Mouse (Mus musculus) CD8-positive naive resting alpha-beta T cell, adult 57 days (primary cell): ENCODE results near the gene Hist2h3b. TPM values are rescaled to one million over a fixed set of nuclear protein-coding genes. Genes with fewer than 3 reads are reported as not detected.

Experiments used
- total RNA-seq: library from RNA; stranded (reverse); gene quantifications from one replicate; pipeline ENCODE4 v1.2.4, GENCODE M21; 2023

Hist2h3b gene
- 64.4 TPM for total RNA-seq

DNA sequence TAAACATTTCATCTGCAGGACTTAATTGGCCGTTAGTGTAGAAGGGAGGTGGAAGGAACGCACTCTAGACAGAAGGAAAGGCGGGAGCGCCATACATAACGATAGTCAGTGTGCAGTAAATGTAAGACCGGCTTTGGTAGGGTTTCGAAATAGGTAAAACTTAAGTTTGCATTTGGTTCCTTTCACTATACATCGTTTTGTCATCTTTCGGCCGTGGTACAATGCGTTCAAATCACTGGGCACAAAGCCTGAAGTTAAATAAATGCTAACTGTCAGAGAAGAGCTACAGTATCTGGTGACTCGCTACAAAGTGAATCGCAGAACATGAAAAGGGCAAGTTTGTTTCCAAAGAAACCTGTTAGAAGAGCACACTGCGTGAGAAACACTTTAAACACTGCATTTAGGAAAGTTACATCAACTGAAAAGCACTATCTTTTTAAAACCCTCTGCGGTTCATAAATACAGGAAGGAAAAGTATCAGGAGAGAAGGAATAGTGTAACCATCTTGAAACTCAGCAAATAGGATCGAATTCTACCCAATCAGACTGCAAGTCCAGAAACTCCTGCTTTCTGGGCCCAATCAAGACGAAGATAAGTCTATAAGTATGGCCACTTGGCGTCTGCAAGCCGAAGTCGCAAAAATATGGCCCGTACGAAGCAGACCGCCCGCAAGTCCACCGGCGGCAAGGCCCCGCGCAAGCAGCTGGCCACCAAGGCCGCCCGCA lies at the start of gene Hist2h3b:
TSS of gene Hist2h3b (plus strand) at position 604 of the 725 bp plus-strand sequence.

DNA sequence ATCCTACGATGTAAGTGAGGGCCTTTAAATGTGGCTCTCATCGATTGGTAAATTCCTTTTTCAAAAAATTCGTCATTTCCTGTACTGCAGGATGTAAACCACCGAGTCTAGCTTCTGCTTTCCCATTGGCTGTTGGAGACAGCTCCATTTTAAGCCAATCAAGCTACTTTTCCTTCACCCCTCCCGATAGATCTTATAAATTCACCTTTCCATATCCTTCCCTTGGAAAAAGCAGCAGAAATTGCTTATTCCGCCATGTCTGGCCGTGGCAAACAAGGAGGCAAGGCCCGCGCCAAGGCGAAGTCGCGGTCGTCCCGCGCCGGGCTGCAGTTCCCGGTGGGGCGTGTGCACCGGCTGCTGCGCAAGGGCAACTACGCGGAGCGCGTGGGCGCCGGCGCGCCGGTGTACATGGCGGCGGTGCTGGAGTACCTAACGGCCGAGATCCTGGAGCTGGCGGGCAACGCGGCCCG lies 48.8 kb upstream of the Hist2h3b start, which contains the start of the genes Bola1 and Hist2h2ab:
TSS of gene Bola1 (minus strand) at position 49 of the 470 bp plus-strand sequence.
TSS of gene Hist2h2ab (plus strand) at position 205 of the 470 bp plus-strand sequence.

DNA sequence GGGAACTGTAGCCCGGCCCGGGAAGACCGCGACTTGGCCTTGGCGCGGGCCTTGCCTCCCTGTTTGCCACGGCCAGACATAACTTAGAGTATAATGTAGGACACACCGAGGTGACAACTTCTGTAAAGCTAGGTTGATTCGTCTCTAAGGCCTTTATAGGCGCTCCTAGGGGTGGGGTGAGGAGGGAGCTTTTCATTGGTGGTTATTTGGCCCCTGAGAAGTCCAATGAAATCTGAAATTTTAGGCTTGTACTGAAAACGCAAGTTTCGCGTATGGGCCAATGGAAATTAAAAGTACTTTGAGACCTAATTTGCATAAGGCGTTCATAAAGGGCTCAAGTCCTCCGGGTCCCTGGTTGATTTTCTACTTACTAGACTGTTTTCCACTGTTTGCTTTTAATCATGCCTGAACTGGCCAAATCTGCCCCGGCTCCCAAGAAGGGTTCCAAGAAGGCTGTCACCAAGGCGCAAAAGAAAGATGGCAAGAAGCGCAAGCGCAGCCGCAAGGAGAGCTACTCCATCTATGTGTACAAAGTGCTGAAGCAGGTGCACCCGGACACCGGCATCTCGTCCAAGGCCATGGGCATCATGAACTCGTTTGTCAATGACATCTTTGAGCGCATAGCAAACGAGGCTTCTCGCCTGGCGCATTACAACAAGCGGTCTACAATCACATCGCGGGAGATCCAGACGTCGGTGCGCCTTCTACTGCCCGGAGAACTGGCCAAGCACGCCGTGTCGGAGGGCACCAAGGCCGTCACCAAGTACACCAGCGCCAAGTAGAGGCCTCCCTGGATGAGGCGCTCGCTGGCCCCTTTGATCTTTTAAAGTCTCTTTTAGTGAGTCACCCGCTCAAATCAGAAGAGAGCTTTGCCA lies 47.5 kb upstream of the Hist2h3b start, which contains the start of the genes Hist2h2ac and Hist2h2be:
TSS of gene Hist2h2ac (minus strand) at position 116 of the 875 bp plus-strand sequence.
TSS of gene Hist2h2be (plus strand) at position 355 of the 875 bp plus-strand sequence.

DNA sequence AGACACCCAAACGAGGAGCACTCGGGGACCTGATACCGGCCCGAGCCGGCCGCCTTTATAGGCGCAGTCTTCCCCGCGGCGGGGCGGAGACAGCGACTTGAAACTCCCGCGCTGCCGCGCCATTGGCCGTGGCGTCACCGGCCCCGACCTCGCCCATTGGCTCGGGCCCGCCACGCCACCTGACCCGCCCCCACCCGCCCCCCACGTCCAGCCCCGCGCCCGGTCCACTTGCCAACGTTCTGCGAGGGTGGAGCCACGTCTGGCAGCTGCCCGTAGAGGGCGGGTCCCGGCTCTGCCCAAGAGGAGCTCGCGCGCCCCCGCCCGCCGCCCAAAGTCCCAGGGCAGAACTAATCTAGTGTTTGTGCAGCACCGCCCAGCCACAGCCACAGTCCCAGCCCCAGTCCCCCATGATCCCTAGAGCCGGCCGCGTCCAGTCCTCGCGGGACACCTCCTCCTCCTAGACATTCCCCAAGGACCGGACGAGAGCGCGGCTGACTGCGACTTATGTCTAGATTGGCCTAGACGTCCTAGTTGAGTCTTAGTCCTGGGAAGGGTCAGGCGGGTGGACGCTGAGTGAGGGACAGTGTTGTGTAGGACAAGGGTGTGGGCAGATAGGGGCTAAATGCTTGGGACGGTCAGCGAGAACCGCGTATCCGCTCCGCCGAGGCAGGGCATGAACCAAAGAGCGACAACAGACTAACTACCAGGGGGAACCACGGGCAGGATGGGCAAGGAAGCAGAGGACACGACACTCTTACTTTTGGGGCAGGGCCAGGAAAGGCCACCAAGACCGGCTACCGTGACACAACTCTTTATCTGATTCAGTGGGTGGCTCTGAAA lies 29.3 kb upstream of the Hist2h3b start, which contains the start of gene Hist2h3c2:
TSS of gene Hist2h3c2 (minus strand) at position 174 of the 840 bp plus-strand sequence.

DNA sequence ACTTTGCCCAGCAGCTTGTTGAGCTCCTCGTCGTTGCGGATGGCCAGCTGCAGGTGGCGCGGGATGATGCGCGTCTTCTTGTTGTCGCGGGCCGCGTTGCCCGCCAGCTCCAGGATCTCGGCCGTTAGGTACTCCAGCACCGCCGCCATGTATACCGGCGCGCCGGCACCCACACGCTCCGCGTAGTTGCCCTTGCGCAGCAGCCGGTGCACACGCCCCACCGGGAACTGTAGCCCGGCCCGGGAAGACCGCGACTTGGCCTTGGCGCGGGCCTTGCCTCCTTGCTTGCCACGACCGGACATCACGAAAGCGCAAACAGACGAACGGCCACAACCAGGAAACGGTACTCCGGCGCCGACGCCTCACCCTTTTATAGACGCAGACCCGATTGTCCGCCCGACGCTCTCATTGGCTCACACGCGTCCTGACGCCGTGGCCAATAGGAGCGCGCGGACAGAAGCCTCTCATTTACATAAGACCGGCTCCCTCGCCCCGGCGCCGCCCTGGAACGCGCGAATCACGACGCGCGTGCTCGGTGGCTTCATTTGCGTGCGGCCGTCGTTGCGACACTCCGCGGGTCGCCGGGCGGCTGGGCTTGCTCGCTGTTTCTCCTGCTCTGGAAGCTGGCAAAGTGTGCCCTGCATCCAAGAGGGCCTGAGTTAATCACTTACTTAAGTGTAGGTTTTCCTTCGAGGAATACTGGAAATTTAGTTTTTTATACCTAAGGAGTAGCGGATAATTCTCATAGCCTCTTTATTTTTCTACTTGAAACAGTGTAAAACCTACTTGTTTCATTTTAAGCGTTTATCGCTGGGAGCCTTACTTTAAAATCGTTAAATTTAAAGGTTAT lies 28.3 kb upstream of the Hist2h3b start, which contains the start of gene Hist2h2aa2:
TSS of gene Hist2h2aa2 (minus strand) at position 328 of the 850 bp plus-strand sequence.

DNA sequence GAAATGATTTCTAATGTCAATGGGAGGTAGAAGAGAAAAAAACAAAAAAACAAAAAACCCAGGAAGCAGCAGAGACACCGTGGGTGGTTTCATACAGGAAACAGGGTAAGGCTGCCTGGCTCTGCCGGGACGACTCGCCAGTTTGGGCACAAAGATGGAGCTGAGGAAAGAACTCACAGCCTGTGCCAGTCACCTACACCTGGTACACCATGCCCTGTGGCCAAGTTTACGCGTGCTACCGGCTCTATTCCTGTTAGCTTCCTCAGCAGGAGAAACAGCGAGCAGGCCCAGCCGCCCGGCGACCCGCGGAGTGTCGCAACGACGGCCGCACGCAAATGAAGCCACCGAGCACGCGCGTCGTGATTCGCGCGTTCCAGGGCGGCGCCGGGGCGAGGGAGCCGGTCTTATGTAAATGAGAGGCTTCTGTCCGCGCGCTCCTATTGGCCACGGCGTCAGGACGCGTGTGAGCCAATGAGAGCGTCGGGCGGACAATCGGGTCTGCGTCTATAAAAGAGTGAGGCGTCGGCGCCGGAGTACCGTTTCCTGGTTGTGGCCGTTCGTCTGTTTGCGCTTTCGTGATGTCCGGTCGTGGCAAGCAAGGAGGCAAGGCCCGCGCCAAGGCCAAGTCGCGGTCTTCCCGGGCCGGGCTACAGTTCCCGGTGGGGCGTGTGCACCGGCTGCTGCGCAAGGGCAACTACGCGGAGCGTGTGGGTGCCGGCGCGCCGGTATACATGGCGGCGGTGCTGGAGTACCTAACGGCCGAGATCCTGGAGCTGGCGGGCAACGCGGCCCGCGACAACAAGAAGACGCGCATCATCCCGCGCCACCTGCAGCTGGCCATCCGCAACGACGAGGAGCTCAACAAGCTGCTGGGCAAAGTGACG lies 23.2 kb upstream of the Hist2h3b start, which contains the start of gene Hist2h2aa1:
TSS of gene Hist2h2aa1 (plus strand) at position 495 of the 884 bp plus-strand sequence.

DNA sequence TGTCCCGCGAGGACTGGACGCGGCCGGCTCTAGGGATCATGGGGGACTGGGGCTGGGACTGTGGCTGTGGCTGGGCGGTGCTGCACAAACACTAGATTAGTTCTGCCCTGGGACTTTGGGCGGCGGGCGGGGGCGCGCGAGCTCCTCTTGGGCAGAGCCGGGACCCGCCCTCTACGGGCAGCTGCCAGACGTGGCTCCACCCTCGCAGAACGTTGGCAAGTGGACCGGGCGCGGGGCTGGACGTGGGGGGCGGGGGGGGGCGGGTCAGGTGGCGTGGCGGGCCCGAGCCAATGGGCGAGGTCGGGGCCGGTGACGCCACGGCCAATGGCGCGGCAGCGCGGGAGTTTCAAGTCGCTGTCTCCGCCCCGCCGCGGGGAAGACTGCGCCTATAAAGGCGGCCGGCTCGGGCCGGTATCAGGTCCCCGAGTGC lies 22.0 kb upstream of the Hist2h3b start, which contains the start of gene Hist2h3c1:
TSS of gene Hist2h3c1 (plus strand) at position 259 of the 430 bp plus-strand sequence.

DNA sequence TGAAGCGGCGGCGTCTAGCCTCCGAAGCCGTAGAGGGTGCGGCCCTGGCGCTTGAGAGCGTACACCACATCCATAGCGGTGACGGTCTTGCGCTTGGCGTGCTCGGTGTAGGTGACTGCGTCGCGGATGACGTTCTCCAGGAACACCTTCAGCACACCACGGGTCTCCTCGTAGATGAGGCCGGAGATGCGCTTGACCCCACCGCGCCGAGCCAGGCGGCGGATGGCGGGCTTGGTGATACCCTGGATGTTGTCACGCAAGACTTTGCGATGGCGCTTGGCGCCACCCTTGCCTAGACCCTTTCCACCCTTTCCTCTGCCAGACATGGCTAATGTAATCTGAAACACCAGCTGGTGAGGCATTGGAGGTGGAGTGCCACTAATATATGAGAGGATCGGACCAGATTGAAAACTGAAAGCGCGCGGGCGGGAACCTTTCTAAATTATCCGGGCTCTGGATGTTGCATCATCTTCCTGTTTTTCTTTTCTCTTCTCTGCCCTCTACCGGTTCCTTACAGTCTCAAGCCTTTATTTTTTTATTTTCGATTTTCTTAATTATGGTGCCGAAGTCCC lies 5.4 kb upstream of the Hist2h3b start, which contains the start of gene Hist2h4:
TSS of gene Hist2h4 (minus strand) at position 333 of the 572 bp plus-strand sequence.

DNA sequence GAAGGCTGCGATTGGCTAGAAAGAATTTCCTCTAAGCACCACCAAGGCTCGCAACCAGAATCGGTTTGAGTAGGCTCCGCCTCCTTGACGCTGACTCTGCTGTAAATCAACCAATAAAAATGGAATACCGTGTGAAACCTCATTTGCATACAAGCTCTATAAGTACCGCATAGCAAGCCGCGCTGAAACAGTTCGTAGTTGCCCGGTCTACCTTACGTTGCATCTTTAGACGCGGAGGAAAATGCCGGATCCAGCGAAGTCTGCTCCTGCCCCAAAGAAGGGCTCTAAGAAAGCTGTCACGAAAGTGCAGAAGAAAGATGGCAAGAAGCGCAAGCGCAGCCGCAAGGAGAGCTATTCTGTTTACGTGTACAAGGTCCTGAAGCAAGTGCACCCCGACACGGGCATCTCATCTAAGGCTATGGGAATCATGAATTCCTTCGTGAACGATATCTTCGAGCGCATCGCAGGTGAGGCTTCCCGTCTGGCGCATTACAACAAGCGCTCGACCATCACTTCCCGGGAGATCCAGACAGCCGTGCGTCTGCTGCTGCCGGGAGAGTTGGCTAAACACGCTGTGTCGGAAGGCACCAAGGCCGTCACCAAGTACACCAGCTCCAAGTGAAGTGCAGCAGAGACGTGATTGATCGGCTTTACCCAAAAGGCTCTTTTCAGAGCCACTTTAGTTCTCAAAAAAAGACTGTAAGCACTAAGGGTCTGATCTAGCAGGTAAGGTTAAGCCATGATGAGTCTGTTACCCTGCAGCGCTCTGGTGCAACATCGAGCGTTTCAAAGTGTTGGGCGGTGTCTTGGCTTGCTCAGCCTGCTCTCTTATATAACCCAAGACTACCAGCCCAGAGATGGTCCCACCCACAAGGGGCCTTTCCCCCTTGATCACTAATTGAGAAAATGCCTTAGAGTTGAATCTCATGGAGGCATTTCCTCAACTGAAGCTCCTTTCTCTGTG lies 1.3 kb downstream of the Hist2h3b start, which contains the start of gene Hist2h2bb:
TSS of gene Hist2h2bb (plus strand) at position 242 of the 964 bp plus-strand sequence.

DNA sequence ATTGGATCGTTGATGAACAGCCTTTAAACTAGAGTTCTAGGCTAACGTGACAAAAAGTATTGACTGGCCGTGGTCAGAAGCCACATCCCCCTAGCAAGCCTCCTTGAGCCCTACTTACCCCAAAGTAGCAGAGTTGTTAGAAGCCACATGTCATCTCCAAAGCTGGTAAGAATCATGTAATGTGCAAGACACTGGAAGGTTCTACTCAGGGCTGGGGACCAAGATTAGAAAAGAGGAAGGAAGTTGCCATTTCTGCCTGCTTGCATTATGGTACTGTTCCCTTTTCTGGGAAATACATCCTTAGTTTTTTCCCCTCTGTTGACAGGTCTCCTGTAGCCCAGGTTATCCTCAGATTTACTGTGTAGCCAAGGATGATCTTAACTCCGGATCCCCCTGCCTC lies 25.3 kb downstream of the Hist2h3b start, which contains the start of gene Fcgr1:
TSS of gene Fcgr1 (minus strand) at position 183 of the 400 bp plus-strand sequence.

Other genes starting within 250 kb of the Hist2h3b start
- 12.4 TPM for gene Vps45, start 210.2 kb upstream of the Hist2h3b start, total RNA-seq
- 27.0 TPM for gene Otud7b, start 164.1 kb upstream of the Hist2h3b start, total RNA-seq
- gene Mtmr11, start 106.7 kb upstream of the Hist2h3b start, total RNA-seq: 1.9 TPM
- gene Sf3b4, start 96.3 kb upstream of the Hist2h3b start, total RNA-seq: 78.1 TPM
- gene Sv2a, start 87.5 kb upstream of the Hist2h3b start, total RNA-seq: 3.9 TPM
- 10.8 TPM for gene Bola1, start 48.9 kb upstream of the Hist2h3b start, total RNA-seq
- 1.8 TPM for gene Hist2h2ab, start 48.8 kb upstream of the Hist2h3b start, total RNA-seq
- gene Hist2h2ac, start 47.8 kb upstream of the Hist2h3b start, total RNA-seq: 48.7 TPM
- 1.9 TPM for gene Hist2h2be, start 47.5 kb upstream of the Hist2h3b start, total RNA-seq
- gene Hist2h3c2, start 29.5 kb upstream of the Hist2h3b start, total RNA-seq: 2.4 TPM
- 338 TPM for gene Hist2h2aa2, start 28.4 kb upstream of the Hist2h3b start, total RNA-seq
- 7.8 TPM for gene Hist2h2aa1, start 23.2 kb upstream of the Hist2h3b start, total RNA-seq
- gene Hist2h3c1, start 22.0 kb upstream of the Hist2h3b start, total RNA-seq: not detected
- 53.0 TPM for gene Hist2h4, start 5.3 kb upstream of the Hist2h3b start, total RNA-seq
- 149 TPM for gene Hist2h2bb, start 1.1 kb downstream of the Hist2h3b start, total RNA-seq
- gene Fcgr1, start 25.3 kb downstream of the Hist2h3b start, total RNA-seq: 0.24 TPM
- not detected for gene BC107364, start 183.7 kb downstream of the Hist2h3b start, total RNA-seq